Mouse (Mus musculus) urinary bladder, postnatal 14 days (tissue): ENCODE measurements around the gene Fgfr3.

ENCODE experiments used
- DNase-seq: peaks from one replicate; pipeline ENCODE4 v3.0.0; 2021; ENCODE audit warnings: low spot score

Fgfr3 gene

DNA sequence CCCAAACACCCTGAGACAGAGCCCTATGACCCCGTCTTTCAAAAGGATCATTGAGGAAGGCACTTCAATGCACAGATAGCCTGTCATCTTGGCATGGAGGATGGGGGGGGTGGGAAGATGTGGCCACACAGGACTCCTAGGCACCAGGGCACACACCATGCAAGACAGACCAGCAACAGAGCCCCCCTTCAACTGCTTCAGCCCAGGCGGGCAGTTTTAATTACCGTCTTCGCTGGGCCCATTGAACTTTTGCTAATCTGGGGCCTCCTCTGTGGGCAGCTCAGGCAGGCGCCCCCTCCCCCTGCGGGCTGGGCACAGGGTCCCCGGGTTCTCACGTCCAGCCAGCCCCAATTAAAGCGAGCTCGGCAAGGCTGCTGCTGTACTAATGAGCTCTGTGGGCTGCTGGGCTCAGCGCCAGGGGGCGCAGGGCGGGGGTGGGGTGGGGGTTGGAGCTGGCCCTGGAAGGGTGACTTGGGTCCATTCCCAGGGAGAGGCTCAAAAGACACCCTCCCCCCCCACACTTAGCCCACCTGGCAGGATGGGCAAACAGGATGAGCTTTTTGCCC lies 23.4 kb upstream of the Fgfr3 start:
- DNase-seq: no peak

DNA sequence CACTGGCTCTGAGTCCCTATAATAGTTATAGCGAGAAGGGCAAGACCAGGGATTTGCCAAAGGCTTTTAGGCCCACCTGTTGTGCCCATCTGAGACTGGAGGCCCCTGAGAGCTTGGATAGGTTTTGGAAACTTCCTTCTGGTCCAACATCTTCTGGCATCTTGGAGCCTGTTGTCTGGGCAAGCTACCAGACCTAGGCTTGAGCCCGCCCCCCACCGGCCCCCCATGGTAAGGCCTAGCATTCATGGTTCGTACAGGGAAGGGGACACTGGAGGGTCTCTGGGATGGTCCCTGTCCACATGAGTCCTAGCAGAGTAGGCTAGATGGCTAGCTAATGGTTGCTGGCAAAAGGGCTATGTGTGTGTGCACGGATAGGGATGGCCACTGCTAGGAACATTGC lies 22.8 kb upstream of the Fgfr3 start:
- DNase-seq: no peak

GRCm38 (mm10) chr5:33700010-33700409 lies 21.5 kb upstream of the Fgfr3 start:
- no peak for DNase-seq

- DNase-seq: no peak
Observed at GRCm38 (mm10) chr5:33701832-33702231, 19.6 kb upstream of the Fgfr3 start.

DNA sequence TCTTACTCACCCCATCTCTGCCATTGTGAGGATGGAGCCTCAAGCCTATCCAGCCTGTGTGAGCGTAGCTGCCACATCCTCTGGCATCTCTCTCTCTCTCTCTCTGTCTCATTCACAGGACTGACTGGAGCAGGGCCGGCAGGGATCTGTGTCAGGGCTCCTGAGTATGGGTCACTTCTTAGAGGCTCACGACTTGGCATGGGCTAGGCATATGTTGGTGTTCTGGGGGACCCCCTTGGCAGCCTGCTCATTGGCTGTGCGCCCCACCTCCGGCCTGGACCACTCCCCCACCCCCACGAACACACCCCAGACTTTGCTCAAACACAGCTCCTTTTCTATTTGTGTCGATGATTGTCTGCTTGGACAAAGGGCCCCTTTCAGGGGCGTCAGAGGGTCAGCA lies 17.5 kb upstream of the Fgfr3 start:
- no peak for DNase-seq

DNA sequence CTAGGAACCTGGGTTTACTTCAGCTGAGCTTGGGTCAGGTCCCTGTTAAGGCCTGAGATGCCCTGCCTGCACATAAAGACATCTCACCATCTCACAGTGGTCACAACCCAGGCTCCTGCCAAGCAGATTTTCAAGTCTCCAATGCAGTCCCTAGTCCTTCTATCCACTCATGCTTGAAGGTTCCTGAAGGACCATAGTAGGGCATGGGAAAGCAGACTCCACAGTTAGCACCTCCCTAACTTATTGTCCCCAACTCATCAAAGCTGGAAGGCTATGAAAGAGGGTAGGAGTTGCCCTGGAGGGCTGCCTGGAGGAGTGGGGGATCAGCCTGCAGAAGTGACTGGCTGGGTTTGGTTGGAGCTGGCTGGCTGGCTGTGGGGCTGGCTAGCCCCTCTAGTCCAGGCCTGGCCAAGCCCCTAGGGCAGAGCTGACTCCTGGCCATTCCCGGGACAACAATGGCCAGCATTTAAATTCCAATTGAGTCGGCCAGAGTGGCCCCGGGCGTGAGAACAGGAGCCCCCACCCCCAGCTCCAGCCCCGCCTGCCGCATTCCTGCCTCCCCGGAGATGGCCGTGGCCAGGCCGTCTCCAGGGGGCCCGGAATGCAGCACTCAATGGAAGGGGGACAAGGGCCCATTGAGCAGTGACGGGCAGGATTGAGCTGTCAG lies 16.4 kb upstream of the Fgfr3 start:
- DNase-seq: no peak

- DNase-seq: no peak
Observed at GRCm38 (mm10) chr5:33705612-33706349, 15.7 kb upstream of the Fgfr3 start.

- no peak for DNase-seq
Observed at GRCm38 (mm10) chr5:33706350-33706629, 15.2 kb upstream of the Fgfr3 start.

GRCm38 (mm10) chr5:33707163-33707562 lies 14.3 kb upstream of the Fgfr3 start:
- DNase-seq: no peak

GRCm38 (mm10) chr5:33709037-33709436 lies 12.4 kb upstream of the Fgfr3 start:
- no peak for DNase-seq

DNA sequence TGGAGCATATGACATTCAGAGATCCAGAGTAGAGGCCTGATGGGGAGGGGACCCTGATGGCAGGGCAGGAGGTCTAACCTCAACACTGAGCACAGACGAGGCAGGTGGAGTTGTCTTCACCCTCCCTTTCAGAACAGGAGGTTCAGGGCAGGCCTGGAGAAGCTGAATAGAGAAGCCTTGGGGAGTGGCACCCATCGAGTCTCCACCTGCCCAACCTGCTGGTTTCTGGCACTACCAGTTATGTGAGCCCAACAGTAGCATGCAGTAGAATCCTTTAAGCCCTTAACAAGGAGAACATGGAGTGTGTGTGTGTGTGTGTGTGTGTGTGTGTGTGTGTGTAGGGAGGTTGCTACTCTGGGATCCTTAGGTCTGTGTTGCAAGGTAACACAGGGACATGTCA lies 8.9 kb upstream of the Fgfr3 start:
- DNase-seq: peak; percentile 75

GRCm38 (mm10) chr5:33715182-33715581 lies 6.3 kb upstream of the Fgfr3 start:
- DNase-seq: no peak

DNA sequence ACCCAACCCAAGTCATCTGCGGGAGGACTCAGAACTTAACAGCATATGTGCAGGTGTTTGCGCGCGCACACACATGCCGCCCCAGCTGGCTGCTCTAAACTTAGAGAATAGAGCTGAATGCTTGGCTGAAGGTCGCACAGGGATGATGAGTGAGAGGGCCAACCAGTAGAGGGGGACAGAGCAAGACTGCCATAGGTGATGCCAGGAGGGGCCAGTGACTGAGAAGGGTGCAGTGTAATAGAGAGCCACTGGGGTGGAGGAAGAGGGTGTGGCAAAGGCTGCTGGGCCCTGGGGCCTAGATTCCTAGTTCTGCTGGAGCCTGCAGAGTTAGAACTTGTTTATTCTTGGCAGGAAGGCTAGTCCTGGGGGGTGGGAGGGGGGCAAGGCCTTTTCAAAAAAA lies 5.0 kb upstream of the Fgfr3 start:
- peak; percentile 57 for DNase-seq

- DNase-seq: no peak
Observed at GRCm38 (mm10) chr5:33718460-33718859, 3.0 kb upstream of the Fgfr3 start.

DNA sequence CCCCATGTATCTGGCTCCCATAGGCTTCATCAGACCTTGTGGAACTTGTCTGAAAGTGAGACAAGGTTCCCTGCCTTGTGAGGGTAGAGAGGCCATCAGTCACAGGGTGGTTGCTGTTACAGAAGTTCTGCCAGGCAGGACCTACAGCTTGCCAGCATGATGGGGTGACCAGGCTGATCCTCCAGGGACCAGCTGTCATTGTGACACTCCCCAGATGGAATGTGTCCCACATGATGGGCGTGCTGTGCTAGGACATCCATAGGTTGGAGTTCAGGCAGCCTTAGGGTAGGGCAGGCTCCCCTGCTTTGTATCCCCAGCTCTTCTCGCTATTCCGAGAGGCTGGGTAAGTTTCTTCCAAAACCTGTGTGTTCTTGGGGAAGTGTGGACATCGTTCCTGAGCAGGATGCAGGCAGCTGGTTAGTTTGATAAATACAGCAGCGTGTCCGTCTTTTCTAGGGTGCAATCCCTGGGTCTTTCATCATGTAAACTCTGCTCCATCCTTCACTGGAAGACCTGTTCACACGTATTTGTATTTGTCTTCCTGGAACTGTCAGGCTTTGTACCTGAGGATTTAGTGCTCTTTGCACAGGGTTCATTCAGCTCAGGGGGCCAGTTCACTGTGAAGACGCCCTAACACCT lies 503 bp upstream of the Fgfr3 start:
- DNase-seq: no peak

DNA sequence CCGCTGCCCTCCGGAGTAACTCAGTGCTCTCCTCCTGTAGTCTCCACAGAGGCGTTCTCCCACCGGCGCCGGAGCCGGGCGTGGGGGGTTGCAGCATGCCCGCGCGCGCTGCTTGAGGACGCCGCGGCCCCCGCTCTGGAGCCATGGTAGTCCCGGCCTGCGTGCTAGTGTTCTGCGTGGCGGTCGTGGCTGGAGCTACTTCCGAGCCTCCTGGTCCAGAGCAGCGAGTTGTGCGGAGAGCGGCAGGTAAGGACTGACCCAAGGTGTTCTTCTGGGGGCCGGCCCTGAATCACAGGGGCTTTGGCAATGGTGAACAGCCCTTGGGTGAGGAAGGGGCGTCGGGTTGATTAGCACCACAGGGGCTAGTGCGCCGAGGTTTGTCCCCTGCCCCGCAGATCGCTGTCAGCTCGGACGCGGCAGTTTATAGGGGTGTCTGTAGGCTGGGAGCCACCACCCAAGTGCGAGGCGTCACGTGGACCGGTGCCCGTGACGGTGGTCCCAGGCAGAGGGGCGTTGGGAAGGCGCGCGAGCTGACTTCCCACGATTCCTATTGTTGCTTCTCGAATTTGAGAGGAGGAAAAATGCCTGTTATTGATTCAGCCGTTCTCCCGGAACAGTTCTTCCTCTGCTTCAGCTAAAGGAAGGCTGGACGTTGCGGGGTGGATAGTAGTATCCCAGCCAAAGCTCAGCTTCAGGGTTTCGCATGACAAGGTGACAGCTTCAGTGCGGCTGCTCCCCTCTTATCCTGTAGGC lies 968 bp downstream of the Fgfr3 start:
- no peak for DNase-seq

DNA sequence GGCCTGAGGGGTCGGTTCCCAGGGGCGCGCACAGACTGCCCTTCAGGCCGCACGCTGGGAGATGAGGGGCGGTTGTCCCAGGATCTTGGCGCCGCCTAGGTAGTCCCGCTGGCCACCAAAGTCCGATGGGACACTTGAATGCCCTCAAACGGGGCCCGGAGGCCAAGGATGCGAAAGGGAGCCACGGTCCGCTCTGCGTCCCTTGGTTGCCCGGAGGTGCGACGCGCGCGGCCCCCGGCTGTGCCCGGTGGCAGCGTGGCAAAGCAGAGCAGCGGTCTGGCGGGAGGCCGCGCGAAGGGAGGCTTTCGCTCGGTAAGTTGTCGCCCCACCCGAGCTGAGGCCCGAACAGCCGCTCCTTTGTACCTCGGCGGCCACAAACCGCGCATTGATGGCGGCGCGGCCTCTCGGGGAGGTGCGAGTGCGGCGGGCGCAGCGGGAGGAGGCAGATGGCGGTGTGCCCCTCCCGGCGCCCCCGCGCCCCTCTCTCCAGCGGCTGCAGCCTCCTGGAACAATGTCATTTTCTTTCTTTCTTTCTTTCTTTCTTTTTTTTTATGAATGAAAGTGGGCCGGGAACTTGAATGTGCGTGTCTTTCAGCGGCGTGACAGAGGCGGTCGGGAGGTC lies 1.7 kb downstream of the Fgfr3 start:
- no peak for DNase-seq

DNA sequence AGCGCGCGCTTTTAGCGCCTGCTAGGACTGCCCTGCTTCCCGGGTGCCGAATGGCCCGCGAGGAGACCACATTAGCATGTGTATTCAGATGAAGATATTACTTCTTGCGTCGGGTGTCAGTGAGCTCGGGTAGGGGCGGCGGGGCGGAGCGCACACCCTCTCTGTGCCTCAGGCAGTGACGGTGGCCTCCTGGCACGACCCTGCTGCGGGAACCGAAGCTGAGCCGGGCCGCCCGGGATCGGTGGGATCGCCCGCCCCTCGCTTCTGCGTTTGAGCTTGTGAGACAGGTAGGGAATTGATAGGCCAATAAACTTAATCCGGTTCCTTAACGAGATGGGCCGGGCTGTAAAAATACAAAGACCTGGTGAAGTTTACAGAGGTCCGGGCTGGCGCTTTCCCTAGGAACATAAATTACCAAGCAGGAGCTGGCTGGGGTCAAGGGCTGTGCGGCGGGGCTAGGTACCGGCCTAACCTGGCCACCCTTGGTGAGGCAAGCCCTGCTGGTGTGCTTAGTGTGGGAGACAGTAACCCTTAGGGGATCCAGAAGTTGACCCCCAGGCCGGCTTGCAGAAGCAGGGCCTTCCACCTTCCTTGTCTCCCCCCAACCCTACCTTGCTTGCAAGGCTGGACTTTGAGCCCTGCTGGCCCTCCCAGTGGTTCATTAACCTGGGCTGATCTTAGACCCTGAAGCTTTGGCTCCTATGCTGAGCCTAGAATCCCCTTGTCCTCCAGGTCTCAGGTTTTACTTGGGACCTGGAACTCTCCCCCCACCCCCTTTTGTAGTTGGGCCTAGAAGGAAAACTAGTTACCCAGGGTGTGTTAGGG lies 2.4 kb downstream of the Fgfr3 start:
- no peak for DNase-seq

- DNase-seq: no peak
Observed at GRCm38 (mm10) chr5:33726081-33726647, 4.7 kb downstream of the Fgfr3 start.

DNA sequence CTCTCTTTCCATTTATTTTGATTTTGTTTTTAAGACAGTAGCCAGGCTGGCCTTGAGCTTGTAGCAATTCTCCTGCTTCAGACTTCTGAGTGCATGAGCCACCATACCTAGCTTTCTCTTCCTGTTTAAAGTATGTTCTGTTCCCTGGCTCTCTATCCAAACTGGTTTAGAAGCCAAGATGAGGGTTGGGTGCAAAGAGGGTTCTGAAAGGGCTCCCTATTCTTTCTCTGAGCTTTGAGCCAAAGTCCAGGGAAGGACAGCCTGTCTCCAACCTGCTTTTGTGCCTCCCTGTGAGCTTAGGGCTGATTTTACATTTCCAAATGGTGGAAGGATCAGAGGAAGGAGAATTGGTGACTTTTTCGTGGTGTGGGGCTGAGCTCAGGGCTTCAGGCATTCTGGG lies 5.4 kb downstream of the Fgfr3 start:
- DNase-seq: no peak

GRCm38 (mm10) chr5:33728841-33729240 lies 7.4 kb downstream of the Fgfr3 start:
- no peak for DNase-seq
